In the genomic region with DNA sequence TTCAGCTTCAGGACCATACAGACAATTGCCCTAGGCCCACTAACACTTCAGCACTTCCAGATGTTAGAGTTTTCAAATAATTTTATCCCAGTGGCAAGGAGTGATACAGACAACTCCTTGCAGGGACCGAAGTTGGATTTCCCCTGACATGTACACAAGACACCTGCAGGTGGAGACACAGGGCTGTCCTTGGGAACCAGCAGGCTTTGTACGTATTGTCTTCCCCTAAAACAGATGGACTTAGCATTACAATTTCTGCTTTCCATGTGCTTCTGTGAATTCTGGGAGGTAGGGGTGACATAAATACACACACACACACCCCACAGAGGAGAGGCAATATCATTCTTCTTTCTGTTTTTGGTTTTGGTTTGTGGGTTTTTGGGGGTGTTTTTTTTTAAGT, we compare ENCODE assay signal across 8 mouse cellular contexts.
DNase-seq lines count a peak whose midpoint lies in the region; ATAC-seq lines count a peak whose summit lies in the region.

No protein-coding gene starts in this region.

- H3K9me3 ChIP-seq in midbrain, embryonic 16.5 days (replicated peaks; ENCODE audit: control insufficient read depth, low read length, poor library complexity, severe bottlenecking): no peaks in the 10 kb centered on the region

- DNase-seq in cerebellum, adult 11 months: peak; percentile 48
- peak; percentile 62 for DNase-seq in CD4-positive helper T cell, adult 2 months (ENCODE audit: low read depth, low spot score)
- peak; percentile 16 for DNase-seq in c-Kit-positive CD71-negative TER-119-negative erythroid progenitor cells, embryonic 14.5 days (ENCODE audit: low read depth)
- peak; percentile 35 to 60 for DNase-seq in left cerebral cortex, adult 18-20 months (ENCODE audit: low spot score in 2 of 2)
- peak; percentile 33 for DNase-seq in thymus, postnatal 25 days

- no peak overlapping the region for H3K4me2 ChIP-seq in midbrain, embryonic 16.5 days (ENCODE audit: low read length)

- H3K9ac ChIP-seq in midbrain, embryonic 16.5 days (ENCODE audit: low read depth, low read length): no peak overlapping the region

- H3K36me3 ChIP-seq in midbrain, embryonic 16.5 days (ENCODE audit: control insufficient read depth, insufficient read depth, low read length): no peaks in the 10 kb centered on the region

- ATAC-seq in cerebellum, adult (ENCODE audit: insufficient number of reproducible peaks, low FRiP score, low TSS enrichment): no peak; the same call in 1 of the 2 replicates
- peak; percentile 89 for ATAC-seq in frontal cortex, adult (ENCODE audit: low TSS enrichment)
- ATAC-seq in midbrain, embryonic 16.5 days: peak; percentile 64; the same call in 1 of the 2 replicates

- H3K27ac ChIP-seq in midbrain, embryonic 16.5 days (ENCODE audit: low read length): no peak overlapping the region

- H3K27me3 ChIP-seq in midbrain, embryonic 16.5 days (ENCODE audit: control insufficient read depth, insufficient read depth, low read depth, low read length): no peaks in the 10 kb centered on the region

- WGBS in midbrain, embryonic 16.5 days: 39% methylated on average over 2 of the region's 2 CpGs

- H3K4me3 ChIP-seq in midbrain, embryonic 16.5 days (ENCODE audit: low read depth, low read length): no peak overlapping the region

- no peaks in the 10 kb centered on the region for H3K4me1 ChIP-seq in midbrain, embryonic 16.5 days (ENCODE audit: control insufficient read depth, insufficient read depth, low read length)
